Mouse (Mus musculus) testis, adult 2 months (tissue): ENCODE data around the gene Gpr15.

ENCODE experiments used
- CTCF ChIP-seq: fragments of 200-500 bp; IDR thresholded peaks from 2 replicates; pipeline ENCODE4 v1.5.1; 2012; ENCODE audit warnings: low read depth, mild to moderate bottlenecking, inconsistent platforms, low read length, moderate library complexity; ENCODE audit not compliant: control insufficient read depth, insufficient read depth, insufficient replicate concordance
- POLR2A ChIP-seq: fragments of 200-500 bp; IDR thresholded peaks from 2 replicates; pipeline ENCODE4 v1.6.1; 2012; ENCODE audit warnings: low read depth, mild to moderate bottlenecking, inconsistent platforms, low read length, moderate library complexity; ENCODE audit not compliant: control insufficient read depth

- no peak for TF ChIP-seq POLR2A
- TF ChIP-seq CTCF, result no peak
These were observed 13.9 kb downstream of the Gpr15 start for GRCm38 (mm10) chr16:58704999-58705398.
